Mouse (Mus musculus) heart, embryonic 16.5 days (tissue): ENCODE results near the gene Psme1. TPM values are rescaled to one million over a fixed set of nuclear protein-coding genes. Genes with fewer than 3 reads are reported as not detected.

Experiments
- ATAC-seq: fragments of 200-750 bp; cut with Nextera tagmentation; replicated peaks from 2 replicates; pipeline ENCODE4 v1.8.0; 2017; ENCODE audit warnings: moderate number of reproducible peaks; ENCODE audit not compliant: insufficient read depth, low FRiP score; ENCODE audit errors: extremely low read depth
- H3K27ac ChIP-seq: fragments of 300-500 bp; sonication (generic); 2 replicates; pipeline ENCODE4 v1.5.1; 2014; ENCODE audit warnings: mild to moderate bottlenecking, low read length, control low read depth, moderate library complexity
- H3K27me3 ChIP-seq: fragments of 300-500 bp; sonication (generic); 2 replicates; pipeline ENCODE4 v1.6.1; 2014; ENCODE audit warnings: low read length, mixed read lengths; ENCODE audit not compliant: control insufficient read depth, insufficient read depth
- H3K36me3 ChIP-seq: fragments of 300-500 bp; sonication (generic); 2 replicates; pipeline ENCODE4 v1.6.1; 2014; ENCODE audit not compliant: control insufficient read depth, insufficient read depth
- H3K4me1 ChIP-seq: fragments of 300-500 bp; sonication (generic); 2 replicates; pipeline ENCODE4 v1.6.1; 2014; ENCODE audit warnings: low read length, mixed read lengths; ENCODE audit not compliant: control insufficient read depth, insufficient read depth
- H3K4me2 ChIP-seq: fragments of 300-500 bp; sonication (generic); 2 replicates; pipeline ENCODE4 v1.6.1; 2014; ENCODE audit warnings: low read depth, mild to moderate bottlenecking, control low read depth, low read length
- H3K4me3 ChIP-seq: fragments of 300-500 bp; sonication (generic); 2 replicates; pipeline ENCODE4 v1.5.1; 2014; ENCODE audit warnings: mild to moderate bottlenecking, control low read depth, low read length
- H3K9ac ChIP-seq: fragments of 300-500 bp; sonication (generic); 2 replicates; pipeline ENCODE4 v1.6.1; 2014; ENCODE audit warnings: low read length, control low read depth
- H3K9me3 ChIP-seq: fragments of 300-500 bp; sonication (generic); replicated peaks from 2 replicates; pipeline ENCODE4 v1.6.1; 2016; ENCODE audit warnings: low read length; ENCODE audit not compliant: control insufficient read depth
- WGBS: fragments of 180-500 bp; shearing (Covaris S2); extraction: QIAGEN DNeasy Blood & Tissue Kit; methylation state at CpG from one replicate; pipeline ENCODE4 v1.1.7; 2014; 5-methylcytosine and 5-hydroxymethylcytosine counted together
- polyA plus RNA-seq: library from polyadenylated mRNA; unstranded; fragments of >200 nt; fragmentation: Nextera tagmentation; extraction: Ambion mirVana; gene quantifications from 2 replicates; pipeline ENCODE4 v1.2.1, GENCODE M21; 2015

Gene Psme1
- polyA plus RNA-seq, 1 experiment from 2014 or later: 227 TPM

GRCm38 (mm10) chr14:55617822-55618221 is 39.9 kb downstream of the Psme1 start, which contains the start of gene Rec8:
Rec8 (plus strand) TSS chr14:55618037.
- Histone ChIP-seq H3K4me2 (peak within 1 kb of the TSS; percentile 61), H3K4me1 (peaks cover 10% of the 10 kb centered on the region), H3K9me3 (no peaks in the 10 kb centered on the region), H3K4me3 (peak within 1 kb of the TSS; percentile 33), H3K27ac (0 out of 2 replicates have a peak within 1 kb of the TSS, but pooled peaks have one; percentile 16), H3K27me3 (no peaks in the 10 kb centered on the region), H3K9ac (peak within 1 kb of the TSS; percentile 38), H3K36me3 (no peaks in the 10 kb centered on the region)
- ATAC-seq: peak; percentile 80
- WGBS: 6% methylated on average over 21 of the region's 21 CpGs

GRCm38 (mm10) chr14:55618486-55619195 is 40.7 kb downstream of the Psme1 start:
- no peaks in the 10 kb centered on the region for H3K36me3 ChIP-seq
- H3K27ac ChIP-seq: no peak overlapping the region
- no peaks in the 10 kb centered on the region for H3K27me3 ChIP-seq
- H3K9ac ChIP-seq: 0 out of 2 replicates have a peak overlapping the region, but pooled peaks have one; percentile 38
- H3K4me1 ChIP-seq: peaks cover 10% of the 10 kb centered on the region
- no peak for ATAC-seq
- no peaks in the 10 kb centered on the region for H3K9me3 ChIP-seq
- peak overlapping the region; percentile 33 for H3K4me3 ChIP-seq
- H3K4me2 ChIP-seq: peak overlapping the region; percentile 61
- 28% methylated on average over 22 of the region's 22 CpGs for WGBS

- no peak overlapping the region for H3K4me3 ChIP-seq
- WGBS: 89% methylated on average over 27 of the region's 27 CpGs
- peaks cover 77% of the 10 kb centered on the region for H3K36me3 ChIP-seq
- no peak overlapping the region for H3K9ac ChIP-seq
- H3K27ac ChIP-seq: no peak overlapping the region
- H3K27me3 ChIP-seq: no peaks in the 10 kb centered on the region
- no peak overlapping the region for H3K4me2 ChIP-seq
- ATAC-seq: no peak
- H3K4me1 ChIP-seq: no peaks in the 10 kb centered on the region
- H3K9me3 ChIP-seq: no peaks in the 10 kb centered on the region
Measured at GRCm38 (mm10) chr14:55628077-55628827, 50.3 kb downstream of the Psme1 start.

GRCm38 (mm10) chr14:55629312-55629711 is 51.4 kb downstream of the Psme1 start:
- no peaks in the 10 kb centered on the region for H3K4me1 ChIP-seq
- WGBS: 54% methylated on average over 5 of the region's 5 CpGs
- H3K27ac ChIP-seq: no peak overlapping the region
- no peak overlapping the region for H3K9ac ChIP-seq
- H3K27me3 ChIP-seq: no peaks in the 10 kb centered on the region
- H3K9me3 ChIP-seq: no peaks in the 10 kb centered on the region
- no peak for ATAC-seq
- H3K4me3 ChIP-seq: no peak overlapping the region
- no peak overlapping the region for H3K4me2 ChIP-seq
- peaks cover 84% of the 10 kb centered on the region for H3K36me3 ChIP-seq

Other genes with a start within 250 kb of the Psme1 start
- 67.2 and 68.9 TPM in 2 replicates for gene Dhrs4, start 99.4 kb upstream of the Psme1 start, polyA plus RNA-seq
- 1.3 and 1.9 TPM in 2 replicates for gene Carmil3, start 87.5 kb upstream of the Psme1 start, polyA plus RNA-seq
- gene Cpne6, start 67.7 kb upstream of the Psme1 start, polyA plus RNA-seq: 0.21 and 0.24 TPM in 2 replicates
- 0.05 TPM in 1 of 2 replicates, not detected in the other for gene Nrl, start 53.1 kb upstream of the Psme1 start, polyA plus RNA-seq
- gene Pck2, start 37.9 kb upstream of the Psme1 start, polyA plus RNA-seq: 36.8 and 42.8 TPM in 2 replicates
- 75.1 and 75.5 TPM in 2 replicates for gene Dcaf11, start 18.1 kb upstream of the Psme1 start, polyA plus RNA-seq
- gene A730061H03Rik, start 17.7 kb upstream of the Psme1 start, polyA plus RNA-seq: 1.2 and 1.5 TPM in 2 replicates
- 79.4 and 85.6 TPM in 2 replicates for gene Fitm1, start 2.5 kb upstream of the Psme1 start, polyA plus RNA-seq
- gene Emc9, start 7.2 kb downstream of the Psme1 start, polyA plus RNA-seq: 24.0 and 26.5 TPM in 2 replicates
- 207 TPM in 2 replicates for gene Psme2, start 13.0 kb downstream of the Psme1 start, polyA plus RNA-seq
- gene Rnf31, start 13.6 kb downstream of the Psme1 start, polyA plus RNA-seq: 15.7 and 18.6 TPM in 2 replicates
- gene Irf9, start 25.4 kb downstream of the Psme1 start, polyA plus RNA-seq: 11.5 and 15.3 TPM in 2 replicates
- 4.8 and 7.3 TPM in 2 replicates for gene Rec8, start 39.9 kb downstream of the Psme1 start, polyA plus RNA-seq
- gene Ipo4, start 57.8 kb downstream of the Psme1 start, polyA plus RNA-seq: 64.8 and 70.8 TPM in 2 replicates
- 0.59 and 0.61 TPM in 2 replicates for gene Gm49378, start 59.8 kb downstream of the Psme1 start, polyA plus RNA-seq
- gene Tm9sf1, start 65.7 kb downstream of the Psme1 start, polyA plus RNA-seq: 90.8 and 99.0 TPM in 2 replicates
- 0.22 and 0.45 TPM in 2 replicates for gene Tssk4, start 72.1 kb downstream of the Psme1 start, polyA plus RNA-seq
- gene Mdp1, start 82.4 kb downstream of the Psme1 start, polyA plus RNA-seq: 93.7 and 96.5 TPM in 2 replicates
- 43.0 and 43.9 TPM in 2 replicates for gene Gmpr2, start 93.8 kb downstream of the Psme1 start, polyA plus RNA-seq
- 444 and 466 TPM in 2 replicates for gene Nedd8, start 94.0 kb downstream of the Psme1 start, polyA plus RNA-seq
- gene Tinf2, start 103.7 kb downstream of the Psme1 start, polyA plus RNA-seq: 27.5 and 30.0 TPM in 2 replicates
- gene Tgm1, start 135.8 kb downstream of the Psme1 start, polyA plus RNA-seq: 0.45 and 0.57 TPM in 2 replicates
- 22.0 and 25.6 TPM in 2 replicates for gene Rabggta, start 144.1 kb downstream of the Psme1 start, polyA plus RNA-seq
- 71.1 and 76.3 TPM in 2 replicates for gene Dhrs1, start 167.6 kb downstream of the Psme1 start, polyA plus RNA-seq
- 21.5 and 22.7 TPM in 2 replicates for gene Nop9, start 167.6 kb downstream of the Psme1 start, polyA plus RNA-seq
- 1.3 and 1.8 TPM in 2 replicates for gene Cideb, start 180.3 kb downstream of the Psme1 start, polyA plus RNA-seq
- 0.20 and 0.32 TPM in 2 replicates for gene Ltb4r2, start 183.3 kb downstream of the Psme1 start, polyA plus RNA-seq
- 0.59 and 0.66 TPM in 2 replicates for gene Ltb4r1, start 187.8 kb downstream of the Psme1 start, polyA plus RNA-seq
- 15.3 and 17.5 TPM in 2 replicates for gene Adcy4, start 206.0 kb downstream of the Psme1 start, polyA plus RNA-seq
- gene Ripk3, start 210.7 kb downstream of the Psme1 start, polyA plus RNA-seq: 17.8 and 20.8 TPM in 2 replicates
- 9.7 and 14.4 TPM in 2 replicates for gene Nfatc4, start 245.0 kb downstream of the Psme1 start, polyA plus RNA-seq